Mouse (Mus musculus) heart, postnatal 10 days (tissue): ENCODE results near the gene Musk. TPM values are rescaled to one million over a fixed set of nuclear protein-coding genes. Genes with fewer than 3 reads are reported as not detected.

Source experiments
- DNase-seq, 2 experiments: peaks; one replicate each; pipeline ENCODE4 v3.0.0; 2021
- intact Hi-C: fragments of 180-260 bp; cut with DNase I; formaldehyde crosslinking; loops from one replicate; pipeline ENCODE4 v1.15.1; 2025
- total RNA-seq, 2 experiments: library from RNA; stranded (reverse); gene quantifications; 2 replicates each; pipeline ENCODE4 v1.2.3; 2021

Gene Musk
- total RNA-seq, 2 experiments from 2014 or later, result 0.40 to 0.93 TPM

- intact Hi-C loops, result no loop called here
- DNase-seq, result no peak
Observed at GRCm38 (mm10) chr4:58313344-58313743, 27.6 kb downstream of the Musk start.

- no peak for DNase-seq
- intact Hi-C loops, result no loop called here
Observed at GRCm38 (mm10) chr4:58314942-58315508, 29.3 kb downstream of the Musk start.

GRCm38 (mm10) chr4:58317536-58317935 is 31.8 kb downstream of the Musk start:
- intact Hi-C loops, result no loop called here
- no peak for DNase-seq

GRCm38 (mm10) chr4:58320293-58320692 is 34.5 kb downstream of the Musk start:
- intact Hi-C loops, result no loop called here
- DNase-seq, result no peak

GRCm38 (mm10) chr4:58326746-58327145 is 41.0 kb downstream of the Musk start:
- intact Hi-C loops, result no loop called here

GRCm38 (mm10) chr4:58328231-58328630 is 42.5 kb downstream of the Musk start:
- no peak for DNase-seq
- intact Hi-C loops, result no loop called here

More at GRCm38 (mm10) chr4:58326746-58327145, 41.0 kb downstream of the Musk start:
- no peak for DNase-seq

- intact Hi-C loops, result no loop called here
Observed at GRCm38 (mm10) chr4:58330016-58330415, 44.3 kb downstream of the Musk start.

GRCm38 (mm10) chr4:58330864-58331638 is 45.3 kb downstream of the Musk start:
- intact Hi-C loops, result no loop called here
- DNase-seq, result no peak

More at GRCm38 (mm10) chr4:58330016-58330415, 44.3 kb downstream of the Musk start:
- no peak for DNase-seq

GRCm38 (mm10) chr4:58332394-58332793 is 46.6 kb downstream of the Musk start:
- intact Hi-C loops, result no loop called here

GRCm38 (mm10) chr4:58336227-58336626 is 50.5 kb downstream of the Musk start:
- intact Hi-C loops, result no loop called here
- DNase-seq, result no peak

More at GRCm38 (mm10) chr4:58332394-58332793, 46.6 kb downstream of the Musk start:
- no peak for DNase-seq

GRCm38 (mm10) chr4:58339226-58339625 is 53.5 kb downstream of the Musk start:
- intact Hi-C loops, result no loop called here
- no peak for DNase-seq

GRCm38 (mm10) chr4:58350206-58350605 is 64.4 kb downstream of the Musk start:
- intact Hi-C loops, result no loop called here
- no peak for DNase-seq

GRCm38 (mm10) chr4:58351165-58351564 is 65.4 kb downstream of the Musk start:
- intact Hi-C loops, result no loop called here
- DNase-seq, result no peak

- intact Hi-C loops, result no loop called here
Observed at GRCm38 (mm10) chr4:58351590-58351989, 65.8 kb downstream of the Musk start.

GRCm38 (mm10) chr4:58358996-58359395 is 73.2 kb downstream of the Musk start:
- intact Hi-C loops, result no loop called here
- no peak for DNase-seq

More at GRCm38 (mm10) chr4:58351590-58351989, 65.8 kb downstream of the Musk start:
- no peak for DNase-seq

- no peak for DNase-seq
- intact Hi-C loops, result no loop called here
Observed at GRCm38 (mm10) chr4:58365321-58365720, 79.6 kb downstream of the Musk start.

- intact Hi-C loops, result no loop called here
- DNase-seq, result no peak
Observed at GRCm38 (mm10) chr4:58371106-58371505, 85.3 kb downstream of the Musk start.

GRCm38 (mm10) chr4:58373599-58373998 is 87.8 kb downstream of the Musk start:
- DNase-seq, result peak; percentile 17 to 23
- intact Hi-C loops, result no loop called here

- intact Hi-C loops, result no loop called here
- DNase-seq, result peak; percentile 42 to 55
Observed at GRCm38 (mm10) chr4:58374141-58374870, 88.5 kb downstream of the Musk start.

GRCm38 (mm10) chr4:58379186-58379585 is 93.4 kb downstream of the Musk start:
- DNase-seq, result no peak

GRCm38 (mm10) chr4:58400861-58401341 is 115.1 kb downstream of the Musk start:
- peak; percentile 57 to 59 for DNase-seq
- intact Hi-C loops, result no loop called here

More at GRCm38 (mm10) chr4:58379186-58379585, 93.4 kb downstream of the Musk start:
- intact Hi-C loops, result no loop called here
